Mouse (Mus musculus) midbrain, postnatal 0 days (tissue): ENCODE results near the gene Olfr871. TPM values are rescaled to one million over a fixed set of nuclear protein-coding genes. Genes with fewer than 3 reads are reported as not detected.
"Not testable (repeated sequence)": the region's sequence is repeated elsewhere in the genome, so short reads cannot be mapped to it uniquely, and the experiment has no call there.

Source experiments
- ATAC-seq: fragments of 200-750 bp; cut with Nextera tagmentation; 2 replicates; pipeline ENCODE4 v1.8.0; 2017; ENCODE audit warnings: moderate number of reproducible peaks, mild to moderate bottlenecking, moderate TSS enrichment, moderate library complexity; ENCODE audit not compliant: low FRiP score
- DNase-seq: peaks from one replicate; pipeline ENCODE4 v3.0.0-alpha.2; 2015; ENCODE audit warnings: low spot score
- H3K27ac ChIP-seq: fragments of 300-500 bp; sonication (generic); 2 replicates; pipeline ENCODE4 v1.5.1; 2014; ENCODE audit warnings: low read depth, mild to moderate bottlenecking, low read length, mixed read lengths
- H3K27me3 ChIP-seq: fragments of 300-500 bp; sonication (generic); 2 replicates; pipeline ENCODE4 v1.6.1; 2014; ENCODE audit warnings: low read length, control low read depth, mixed read lengths; ENCODE audit not compliant: insufficient read depth
- H3K36me3 ChIP-seq: fragments of 300-500 bp; sonication (generic); 2 replicates; pipeline ENCODE4 v1.6.1; 2014; ENCODE audit warnings: low read length, control low read depth, mixed read lengths; ENCODE audit not compliant: insufficient read depth
- H3K4me1 ChIP-seq: fragments of 300-500 bp; sonication (generic); 2 replicates; pipeline ENCODE4 v1.6.1; 2014; ENCODE audit warnings: mild to moderate bottlenecking, control low read depth, antibody characterized with exemption, low read length, mixed read lengths; ENCODE audit not compliant: insufficient read depth
- H3K4me2 ChIP-seq: fragments of 300-500 bp; sonication (generic); 2 replicates; pipeline ENCODE4 v1.6.1; 2014; ENCODE audit warnings: low read depth, mild to moderate bottlenecking, low read length, mixed read lengths; ENCODE audit not compliant: poor library complexity, severe bottlenecking
- H3K4me3 ChIP-seq: fragments of 300-500 bp; sonication (generic); 2 replicates; pipeline ENCODE4 v1.5.1; 2014; ENCODE audit warnings: low read depth, mild to moderate bottlenecking, low read length, moderate library complexity
- H3K9ac ChIP-seq: fragments of 300-500 bp; sonication (generic); replicated peaks from 2 replicates; pipeline ENCODE4 v1.6.1; 2014; ENCODE audit warnings: mild to moderate bottlenecking, low read length, moderate library complexity, mixed read lengths; ENCODE audit not compliant: poor library complexity, severe bottlenecking
- H3K9me3 ChIP-seq: fragments of 300-500 bp; sonication (generic); 2 replicates; pipeline ENCODE4 v1.6.1; 2016; ENCODE audit warnings: low read length, control low read depth
- CTCF ChIP-seq: IDR thresholded peaks from 2 replicates; pipeline ENCODE4 v1.5.1; 2016; ENCODE audit warnings: antibody characterized with exemption, mild to moderate bottlenecking
- WGBS: fragments of 180-500 bp; shearing (Covaris S2); extraction: QIAGEN DNeasy Blood & Tissue Kit; methylation state at CpG from one replicate; pipeline ENCODE4 v1.1.7; 2014; 5-methylcytosine and 5-hydroxymethylcytosine counted together
- polyA plus RNA-seq: library from polyadenylated mRNA; unstranded; fragments of >200 nt; fragmentation: Nextera tagmentation; extraction: Ambion mirVana; gene quantifications from 2 replicates; pipeline ENCODE4 v1.2.1, GENCODE M21; 2015
- total RNA-seq: library from RNA; depleted of rRNA; stranded (reverse); fragments of >200 nt; gene quantifications from 2 replicates; pipeline ENCODE4 v1.2.3, GENCODE M21; 2014; rRNA removed

Gene Olfr871
- total RNA-seq, result not detected in 2 replicates
- not detected in 2 replicates for polyA plus RNA-seq

DNA sequence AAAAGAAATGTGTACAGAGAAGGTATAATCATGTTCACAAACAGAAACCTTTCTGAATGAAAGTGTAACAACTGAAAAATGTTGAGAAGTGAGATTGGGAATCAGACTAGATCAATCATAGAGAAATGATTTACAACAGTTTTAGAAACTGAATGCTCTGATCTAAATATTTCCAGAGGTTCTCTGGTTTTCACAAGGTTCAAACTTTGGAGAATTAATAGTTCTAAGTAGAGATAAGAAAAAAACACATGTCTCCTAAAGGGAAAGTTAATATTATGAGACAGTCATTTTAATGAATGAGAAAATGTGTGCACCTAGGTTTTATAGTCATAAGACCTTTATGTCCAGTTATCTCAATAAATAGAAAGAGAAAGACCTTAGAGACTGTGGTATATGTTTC lies at the start of gene Olfr871:
Gene Olfr871, plus strand, starts transcription at position 301 of the 400 bp plus-strand sequence.
- TF ChIP-seq CTCF, result no peak
- no peak within 1 kb of the TSS for H3K4me2 ChIP-seq
- H3K4me3 ChIP-seq, result no peak within 1 kb of the TSS
- H3K36me3 ChIP-seq, result no peaks in the 10 kb centered on the region
- peaks cover 8% of the 10 kb centered on the region; the same call in 1 of the 2 replicates for H3K9me3 ChIP-seq
- DNase-seq, result no peak
- no peaks in the 10 kb centered on the region for H3K27me3 ChIP-seq
- H3K4me1 ChIP-seq, result no peaks in the 10 kb centered on the region
- H3K27ac ChIP-seq, result no peak within 1 kb of the TSS
- ATAC-seq, result no peak
- no peak within 1 kb of the TSS for H3K9ac ChIP-seq

DNA sequence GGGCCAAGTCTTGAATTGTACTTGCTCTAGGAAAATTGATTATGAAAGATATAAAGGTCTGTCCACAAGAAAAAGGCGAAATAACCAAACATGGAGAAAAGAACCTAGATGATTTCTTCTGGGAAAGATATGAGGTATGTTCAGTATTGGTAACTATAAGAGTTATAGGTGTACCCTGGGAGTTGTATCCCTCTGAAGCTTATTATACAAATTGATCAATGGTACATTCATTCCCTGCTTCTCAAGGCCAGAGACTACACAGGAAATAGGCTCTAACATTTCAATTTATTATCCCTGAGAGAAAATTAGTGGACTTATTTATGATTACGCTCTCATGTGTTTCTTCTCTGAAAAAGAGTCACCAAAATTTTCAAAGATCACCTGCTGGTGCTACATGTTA lies 38.0 kb upstream of the Olfr871 start, which contains the start of gene Olfr870:
Gene Olfr870, minus strand, starts transcription at position 101 of the 400 bp plus-strand sequence.
- Histone ChIP-seq H3K27me3 (no peaks in the 10 kb centered on the region), H3K9ac (no peak within 1 kb of the TSS), H3K4me1 (no peaks in the 10 kb centered on the region), H3K9me3 (peaks cover 13% of the 10 kb centered on the region; the same call in 1 of the 2 replicates), H3K36me3 (no peaks in the 10 kb centered on the region), H3K4me3 (no peak within 1 kb of the TSS), H3K27ac (no peak within 1 kb of the TSS), H3K4me2 (no peak within 1 kb of the TSS)
- 65% methylated on average over 2 of the region's 2 CpGs for WGBS
- DNase-seq (no peak), ATAC-seq (no peak)
- no peak for TF ChIP-seq CTCF

DNA sequence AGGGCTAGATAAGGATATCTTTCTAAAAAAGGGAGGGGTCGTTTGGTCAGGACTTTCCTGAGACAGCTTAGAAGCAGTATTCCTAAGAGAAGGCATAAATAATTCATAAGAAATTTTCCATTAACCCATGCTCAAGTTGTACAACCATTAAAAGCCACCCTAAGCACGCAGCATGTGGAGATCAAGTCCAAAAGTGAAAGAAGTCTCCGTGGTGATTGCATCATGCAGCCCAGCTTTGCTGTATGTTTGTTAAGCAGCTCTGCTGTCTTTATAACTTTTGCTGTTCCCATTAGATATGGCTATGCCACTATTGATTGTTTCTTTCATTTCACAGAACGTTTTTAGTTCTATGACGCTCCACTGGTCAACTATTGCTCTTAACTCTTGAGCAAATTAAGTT lies 32.5 kb upstream of the Olfr871 start:
- Histone ChIP-seq H3K27me3 (no peaks in the 10 kb centered on the region), H3K4me1 (no peaks in the 10 kb centered on the region), H3K4me2 (no peak overlapping the region), H3K27ac (no peak overlapping the region), H3K4me3 (no peak overlapping the region), H3K9me3 (peaks cover 17% of the 10 kb centered on the region; the same call in 1 of the 2 replicates), H3K9ac (no peak overlapping the region), H3K36me3 (no peaks in the 10 kb centered on the region)
- no peak for ATAC-seq
- WGBS, result 72% methylated on average over 5 of the region's 5 CpGs
- DNase-seq, result no peak
- TF ChIP-seq CTCF, result no peak

DNA sequence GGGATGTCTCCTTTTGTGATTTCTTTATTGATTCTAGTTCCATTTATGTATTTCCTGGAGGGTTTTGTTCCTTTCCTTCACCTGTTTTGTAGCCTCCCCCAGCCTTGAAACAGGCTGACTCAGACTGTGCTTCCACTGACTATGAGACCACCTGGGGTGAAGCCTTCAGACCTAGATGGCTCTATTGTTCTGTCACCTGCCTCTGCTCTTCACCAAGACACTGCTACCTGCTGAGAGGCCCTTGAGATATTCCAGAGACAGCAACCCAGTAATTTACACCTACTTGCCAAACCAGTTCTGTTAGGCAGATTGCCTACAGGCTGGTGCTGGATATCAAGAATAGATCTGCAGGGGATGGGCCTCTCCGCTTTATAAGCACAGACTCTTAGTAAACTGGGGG lies 9.9 kb upstream of the Olfr871 start:
- no peak for DNase-seq
- no peak for ATAC-seq
- Histone ChIP-seq H3K36me3 (no peaks in the 10 kb centered on the region), H3K9me3 (peaks cover 12% of the 10 kb centered on the region), H3K9ac (no peak overlapping the region), H3K27ac (no peak overlapping the region), H3K4me2 (no peak overlapping the region), H3K4me1 (no peaks in the 10 kb centered on the region), H3K4me3 (no peak overlapping the region), H3K27me3 (no peaks in the 10 kb centered on the region)
- WGBS, result 80% methylated on average over 1 of the region's 1 CpGs
- TF ChIP-seq CTCF, result no peak

DNA sequence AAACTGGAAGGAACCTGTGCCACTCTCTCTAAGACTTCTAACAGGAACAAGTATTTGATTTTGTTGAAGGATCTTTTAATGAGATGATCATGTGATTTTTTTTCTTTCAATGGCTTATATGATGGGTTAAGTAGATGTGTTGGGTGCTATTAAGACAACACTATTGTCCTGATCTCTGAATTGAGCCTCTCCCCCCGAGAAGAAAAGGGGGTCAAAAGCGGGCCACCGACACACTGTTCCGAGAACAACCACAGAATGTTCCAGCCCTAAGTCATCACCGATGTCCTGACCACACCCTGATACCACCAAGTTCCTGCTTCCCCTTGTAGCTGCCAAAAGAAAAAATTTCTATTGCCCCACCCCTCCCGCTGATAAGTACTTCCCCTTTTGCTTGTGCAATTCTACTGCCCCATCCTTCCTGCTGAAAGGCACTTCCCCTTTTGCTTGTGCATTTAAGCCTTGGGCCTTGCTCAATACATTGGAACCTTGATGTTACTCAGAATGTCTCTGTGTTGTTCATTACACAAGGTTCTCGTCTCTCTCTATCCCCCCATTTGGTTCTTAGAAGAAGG lies 8.5 kb upstream of the Olfr871 start:
- 89% methylated on average over 7 of the region's 7 CpGs for WGBS

DNA sequence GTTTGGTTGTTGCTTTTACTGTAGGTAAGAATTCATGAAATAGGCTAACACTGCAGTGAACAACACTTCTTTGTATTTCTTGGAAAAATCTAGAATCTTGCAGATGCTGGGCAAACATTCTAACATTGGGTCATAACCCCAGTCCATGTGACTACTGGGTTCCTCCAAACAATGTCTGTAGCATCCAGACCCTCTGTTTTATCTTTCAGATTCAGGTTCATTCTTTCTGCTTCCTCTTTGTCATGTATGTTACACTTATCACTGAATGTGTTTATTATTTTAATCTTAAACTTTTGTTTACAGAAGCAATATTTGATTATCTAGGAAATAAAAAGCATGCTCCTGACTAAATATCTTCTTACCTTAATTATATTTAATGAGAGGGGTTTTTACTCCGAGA lies 1.2 kb upstream of the Olfr871 start:
- 42% methylated on average over 1 of the region's 1 CpGs for WGBS

More for the DNA sequence above, 8.5 kb upstream of the Olfr871 start:
- H3K36me3 ChIP-seq, H3K27ac ChIP-seq, H3K27me3 ChIP-seq, DNase-seq, H3K4me1 ChIP-seq, H3K4me2 ChIP-seq, H3K4me3 ChIP-seq, H3K9ac ChIP-seq, ATAC-seq: not testable (repeated sequence)
- H3K9me3 ChIP-seq, result peaks cover 12% of the 10 kb centered on the region

More for the DNA sequence above, 1.2 kb upstream of the Olfr871 start:
- Histone ChIP-seq H3K4me2 (no peak overlapping the region), H3K4me1 (no peaks in the 10 kb centered on the region), H3K27ac (no peak overlapping the region), H3K9me3 (peaks cover 7% of the 10 kb centered on the region; the same call in 1 of the 2 replicates), H3K4me3 (no peak overlapping the region), H3K9ac (no peak overlapping the region), H3K36me3 (no peaks in the 10 kb centered on the region), H3K27me3 (no peaks in the 10 kb centered on the region)
- DNase-seq (no peak), ATAC-seq (no peak)
- TF ChIP-seq CTCF, result no peak
